Mouse (Mus musculus) adrenal gland, adult (tissue): ENCODE data around the gene Irs1.

Experiments used
- DNase-seq, 2 experiments: peaks; one replicate each; pipeline ENCODE4 v3.0.0; 2022 to 2023; ENCODE audit warnings: low spot score in 1 of 2; ENCODE audit not compliant: inconsistent age in 2 of 2

Gene Irs1

DNA sequence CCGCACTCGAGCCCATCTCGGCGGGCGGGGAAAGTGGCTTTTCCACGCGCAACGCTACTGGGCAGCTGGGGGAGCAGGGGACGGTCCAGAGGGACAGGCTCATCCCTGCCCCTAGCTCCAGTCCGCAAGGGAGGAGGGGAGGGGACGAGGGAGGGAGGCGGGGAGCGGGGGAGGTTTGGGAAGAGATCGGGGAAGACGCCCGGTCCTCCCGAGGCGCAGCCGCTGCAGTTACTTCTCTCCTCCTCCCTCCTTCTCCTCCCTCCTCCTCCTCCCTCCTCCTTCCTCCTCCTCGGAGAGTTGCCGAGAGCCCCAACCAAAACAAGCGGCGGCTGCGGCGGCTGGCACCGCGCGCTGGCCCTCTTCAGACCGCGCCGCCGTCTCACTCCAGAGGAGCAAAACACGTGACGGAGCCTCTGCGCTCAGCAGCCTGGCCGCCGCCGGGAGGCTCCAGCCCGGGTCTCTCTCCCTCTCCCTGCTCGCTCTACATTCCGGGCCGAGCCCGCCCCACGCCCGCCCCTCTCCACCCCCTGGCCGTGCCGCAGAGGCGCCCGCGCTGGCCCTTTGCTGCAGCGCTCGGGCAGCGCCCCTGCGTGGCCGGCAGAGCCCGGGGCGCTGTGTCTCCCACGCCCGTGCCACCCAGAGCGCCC is at the start of gene Irs1:
TSS of gene Irs1 (minus strand) at position 266 of the 647 bp plus-strand sequence.
- peak; percentile 91 to 97 for DNase-seq

DNA sequence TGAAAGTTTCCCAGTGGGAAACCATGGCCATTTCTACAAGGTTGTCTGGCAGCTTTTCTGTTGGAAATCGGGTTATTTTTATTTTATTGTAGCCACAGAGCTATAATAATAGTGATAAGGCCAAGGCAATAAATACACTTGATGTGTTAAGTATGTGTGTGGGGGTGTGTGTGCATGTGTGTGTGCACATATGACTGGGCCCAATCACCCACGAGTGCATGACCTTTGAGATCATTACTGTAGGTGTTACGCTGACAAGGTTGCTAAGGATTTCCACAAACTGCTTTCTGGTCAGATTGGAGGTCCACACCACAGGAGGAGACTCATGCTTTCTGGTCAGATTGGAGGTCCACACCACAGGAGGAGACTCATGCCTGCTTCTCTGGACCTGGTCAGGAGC is 43.3 kb upstream of the Irs1 start:
- DNase-seq: no peak

DNA sequence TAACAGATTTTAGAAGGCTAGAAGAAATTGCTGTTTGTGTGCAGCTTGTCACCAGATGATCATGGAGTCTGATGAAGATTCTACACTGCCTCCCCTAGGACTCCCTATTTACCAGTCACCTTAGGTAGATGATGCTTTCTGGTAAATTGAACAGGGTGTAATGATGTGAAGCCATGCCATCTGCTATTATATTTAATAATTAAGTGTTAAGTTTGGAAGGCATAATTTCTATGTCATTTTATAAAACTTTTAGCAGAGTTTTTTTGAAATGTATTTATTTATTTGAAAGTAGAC is 38.7 kb upstream of the Irs1 start:
- DNase-seq: no peak

DNA sequence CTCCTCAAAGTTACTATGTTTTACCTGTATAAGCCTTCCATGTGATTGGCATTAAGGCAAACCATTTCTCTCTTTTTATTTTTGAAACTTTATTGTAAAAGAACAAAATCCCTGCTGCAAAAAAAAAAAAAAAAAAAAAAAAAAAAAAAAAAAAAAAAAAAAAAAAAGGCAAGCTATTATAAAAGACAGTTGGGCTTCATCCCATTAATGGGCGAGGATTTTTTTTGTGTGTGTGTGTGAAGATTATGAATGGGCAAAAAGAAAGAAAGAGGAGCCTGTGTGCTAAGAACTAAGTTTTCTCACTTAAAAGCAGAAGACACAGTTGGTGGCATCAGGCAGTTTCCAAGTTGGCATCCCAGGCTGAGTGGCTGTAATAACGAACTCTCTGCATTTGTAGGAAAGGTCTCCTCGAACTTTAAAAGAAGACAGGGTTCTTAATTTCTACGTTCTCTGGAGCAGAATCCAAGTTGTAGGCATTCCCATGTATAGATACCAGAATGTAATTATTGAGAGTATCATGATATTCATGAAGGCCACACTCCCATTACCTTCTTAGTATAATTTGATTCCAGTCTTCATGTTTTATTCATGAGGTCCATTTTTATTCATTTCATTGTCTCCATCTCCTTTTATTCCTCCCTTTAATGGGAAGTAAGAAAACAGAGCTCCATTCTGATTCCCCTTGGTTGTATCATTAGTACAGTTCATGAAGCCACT is 38.2 kb upstream of the Irs1 start:
- DNase-seq: no peak

DNA sequence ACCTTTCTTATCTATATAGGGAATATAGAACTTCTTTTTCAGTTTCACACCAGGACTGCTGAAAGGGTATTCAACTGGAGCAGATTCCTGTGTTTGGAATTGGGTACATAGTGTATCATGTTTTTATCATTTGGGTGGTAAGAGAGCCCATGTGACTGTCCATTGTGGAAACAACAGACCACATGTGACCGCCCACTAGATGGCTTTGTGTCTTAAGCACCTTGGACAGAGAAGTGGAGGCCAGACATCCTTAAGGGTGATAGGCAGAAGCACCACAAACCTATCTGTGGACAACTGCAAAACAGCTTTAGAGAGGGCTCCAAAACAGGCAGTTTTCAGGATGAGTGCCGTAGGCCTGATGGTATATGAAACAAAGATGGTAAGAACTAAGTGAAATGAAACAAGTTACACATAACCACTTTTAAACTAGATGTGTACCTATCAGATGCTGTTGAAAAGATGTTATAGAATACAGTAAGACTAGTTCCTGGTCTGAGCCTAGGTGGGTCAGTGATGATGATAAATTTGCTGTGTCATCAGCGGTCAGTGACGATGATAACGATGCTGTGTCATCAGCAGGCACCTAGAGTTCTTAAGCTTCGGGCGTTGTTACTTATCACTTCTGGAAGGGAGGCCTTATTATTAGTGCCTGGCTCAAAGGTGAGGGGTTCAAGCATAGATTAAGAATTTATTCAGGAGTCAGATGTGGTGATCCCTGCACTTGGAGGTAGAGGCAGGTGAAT is 37.0 kb upstream of the Irs1 start:
- no peak for DNase-seq

DNA sequence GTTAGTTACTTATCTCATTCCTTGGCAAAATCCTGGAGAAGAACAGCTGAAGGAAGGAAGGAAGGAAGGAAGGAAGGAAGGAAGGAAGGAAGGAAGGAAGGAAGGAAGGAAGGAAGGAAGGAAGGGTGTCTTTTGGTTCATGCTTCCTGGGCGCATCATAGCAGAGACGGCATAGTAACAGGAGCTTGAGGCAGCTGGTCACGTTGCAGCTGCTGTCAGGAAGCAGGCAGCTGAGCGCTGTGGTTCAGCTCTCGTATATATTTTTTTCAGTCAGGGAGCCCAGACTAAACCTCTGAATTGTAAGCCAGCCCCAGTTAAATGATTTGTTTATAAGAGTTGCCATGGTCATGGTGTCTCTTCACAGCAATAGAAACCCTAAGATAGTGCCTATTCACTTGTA is 34.9 kb upstream of the Irs1 start:
- DNase-seq: no peak

DNA sequence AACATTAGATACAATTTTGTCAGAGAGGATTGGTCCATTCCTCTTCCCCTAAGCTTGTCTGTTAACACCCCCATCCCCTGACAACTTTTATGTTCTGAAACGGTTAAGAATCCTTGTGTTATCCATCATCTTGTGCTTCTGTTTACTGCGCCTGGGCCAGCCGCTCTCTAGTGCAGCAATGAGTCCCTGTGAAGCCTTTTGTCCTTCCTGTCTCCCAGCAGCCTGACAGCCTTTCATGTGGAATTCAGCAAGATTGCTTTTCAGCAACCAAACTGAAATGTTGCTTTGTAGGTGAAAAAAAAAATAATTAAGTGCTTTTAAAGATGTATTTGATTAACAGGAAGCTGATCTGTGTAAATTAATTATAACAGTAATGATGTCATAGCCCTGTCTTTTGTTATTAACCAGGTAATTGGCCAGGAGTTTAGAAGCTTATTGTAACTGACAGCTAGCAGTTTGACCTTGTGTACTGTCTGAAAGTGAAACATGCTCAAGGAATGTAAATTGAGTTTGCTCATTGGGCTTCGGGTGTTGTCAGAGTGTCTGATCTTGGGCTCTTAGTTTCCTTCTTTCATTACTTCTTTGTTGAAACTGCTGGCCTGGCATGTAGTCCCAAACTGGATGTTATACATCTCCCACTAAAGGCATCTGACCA is 33.0 kb upstream of the Irs1 start:
- DNase-seq: peak; percentile 9 to 73

DNA sequence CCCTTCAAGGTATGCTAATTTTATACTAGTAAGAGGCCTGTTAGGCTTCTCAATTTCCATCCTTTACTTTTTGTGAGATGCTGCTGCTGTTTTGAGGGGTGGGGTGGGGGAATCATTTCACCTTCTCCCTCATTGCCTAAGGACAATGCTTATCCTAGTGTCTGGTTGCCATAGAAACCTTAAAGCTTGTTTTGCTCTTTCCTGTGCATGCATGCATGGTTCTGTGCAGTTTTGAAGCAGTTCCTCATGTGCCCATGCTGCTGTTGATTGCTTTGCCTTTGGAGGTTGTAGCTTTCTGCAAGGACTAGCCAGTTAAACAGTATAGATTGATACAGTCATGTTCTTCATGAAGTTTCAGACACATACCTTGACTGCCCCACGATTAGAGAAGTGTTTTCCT is 30.2 kb upstream of the Irs1 start:
- DNase-seq: no peak

DNA sequence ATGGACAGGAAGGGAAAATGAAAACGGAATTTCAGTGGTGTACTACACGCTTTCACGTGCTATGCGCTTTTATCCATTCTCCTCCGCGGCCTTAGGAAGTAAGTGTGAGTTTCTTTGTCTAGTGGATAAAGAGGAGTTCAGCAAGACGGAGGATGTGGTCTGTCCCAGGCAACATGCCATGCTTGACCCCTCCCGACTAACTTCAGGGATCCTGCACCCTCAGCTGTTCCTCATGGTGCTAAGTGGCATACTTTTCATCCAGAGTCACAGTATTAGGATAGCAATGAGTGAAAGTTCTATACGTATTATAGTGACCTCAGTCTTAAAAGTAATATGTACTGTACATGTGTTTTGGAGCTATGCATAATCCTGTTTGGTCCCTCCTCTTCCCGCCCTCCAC is 29.6 kb upstream of the Irs1 start:
- no peak for DNase-seq

DNA sequence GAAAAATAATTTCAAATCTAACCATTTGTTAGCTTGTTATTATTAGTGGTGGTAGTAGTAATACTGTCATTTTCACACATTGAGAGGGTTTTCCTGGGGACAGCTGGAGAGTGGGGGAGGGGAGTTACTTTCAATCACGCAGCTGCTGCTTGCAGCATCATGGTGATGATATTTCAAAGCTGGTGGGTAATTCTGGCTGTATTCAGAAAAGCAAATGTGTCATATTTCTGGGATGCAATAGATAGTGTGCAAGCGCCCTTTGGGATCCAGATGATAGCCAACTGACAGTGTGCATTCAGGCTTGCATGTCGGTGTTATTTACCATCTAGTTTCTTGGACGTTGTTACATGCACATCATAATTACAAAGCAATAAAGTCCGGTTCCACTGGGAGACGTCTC is 29.2 kb upstream of the Irs1 start:
- DNase-seq: no peak

DNA sequence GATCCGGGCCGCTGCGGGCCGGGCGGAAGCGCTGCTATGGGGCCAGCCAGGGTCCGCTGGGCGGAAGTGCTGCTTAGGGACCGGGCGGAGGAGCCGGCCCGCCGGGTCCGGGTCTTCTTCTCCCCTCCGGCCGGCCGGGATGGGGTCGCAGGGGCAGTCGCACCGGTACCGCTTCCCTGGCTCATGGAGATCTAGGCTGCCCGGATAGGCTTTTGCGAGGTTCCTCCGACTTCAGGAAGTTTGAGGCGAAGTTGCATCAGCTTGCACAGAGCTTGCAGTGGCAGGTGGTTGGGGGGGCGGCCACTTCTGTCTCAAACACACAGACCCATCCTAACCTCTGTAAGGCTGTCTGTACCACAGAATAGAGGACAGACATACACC is 25.5 kb upstream of the Irs1 start:
- no peak for DNase-seq

DNA sequence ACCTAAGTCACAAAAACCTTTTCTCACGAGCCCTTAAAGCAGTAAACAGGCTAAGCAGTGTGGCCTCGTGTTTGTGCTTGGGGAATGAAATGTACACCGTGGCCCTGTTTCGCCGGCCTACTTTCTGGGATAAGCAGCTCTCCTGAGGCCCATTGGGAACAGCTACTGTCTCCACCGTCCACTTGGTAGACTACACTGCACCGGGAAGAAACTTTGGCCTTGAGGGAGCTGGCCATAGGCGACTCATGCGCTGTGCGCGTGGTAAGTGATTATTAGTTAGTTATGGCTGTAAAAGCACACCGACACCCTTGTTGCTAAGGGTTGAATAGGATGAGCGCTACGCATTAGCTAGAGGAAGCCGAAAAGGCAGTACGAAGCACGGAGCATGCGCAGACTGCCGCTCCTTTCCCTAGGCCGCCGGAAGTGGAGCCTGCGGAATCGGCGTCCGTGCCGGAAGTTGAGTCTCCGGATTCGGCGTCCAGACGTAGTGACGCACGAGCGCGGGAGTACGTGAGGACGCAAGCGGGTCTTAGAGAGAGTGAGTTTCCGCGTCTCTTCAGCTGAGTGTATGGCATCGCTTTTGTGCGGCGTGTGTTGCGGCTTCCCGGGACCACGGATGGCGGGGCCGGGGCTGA is 25.0 kb upstream of the Irs1 start, which contains the start of gene Rhbdd1:
TSS of gene Rhbdd1 (plus strand) at position 342 of the 635 bp plus-strand sequence.
- peak; percentile 98 to 99 for DNase-seq

DNA sequence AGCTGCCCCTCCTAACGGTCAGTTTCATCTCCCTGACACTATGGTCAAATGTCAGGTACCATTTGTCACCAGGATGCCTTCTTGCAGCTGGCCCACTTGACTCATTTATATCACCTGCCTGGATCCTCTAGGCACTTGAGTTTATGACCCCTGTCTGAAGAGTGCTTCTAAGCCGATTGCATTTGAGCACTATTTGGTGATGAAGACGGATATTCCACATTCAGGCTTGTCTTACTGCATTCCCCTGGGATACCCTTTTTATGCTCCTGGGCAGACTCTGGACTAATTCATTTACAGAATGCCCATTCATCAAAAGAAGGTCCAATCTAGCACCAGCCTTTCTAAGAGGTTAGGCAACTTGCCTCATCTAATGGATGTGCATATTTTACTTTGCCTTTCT is 13.3 kb upstream of the Irs1 start:
- DNase-seq: no peak

DNA sequence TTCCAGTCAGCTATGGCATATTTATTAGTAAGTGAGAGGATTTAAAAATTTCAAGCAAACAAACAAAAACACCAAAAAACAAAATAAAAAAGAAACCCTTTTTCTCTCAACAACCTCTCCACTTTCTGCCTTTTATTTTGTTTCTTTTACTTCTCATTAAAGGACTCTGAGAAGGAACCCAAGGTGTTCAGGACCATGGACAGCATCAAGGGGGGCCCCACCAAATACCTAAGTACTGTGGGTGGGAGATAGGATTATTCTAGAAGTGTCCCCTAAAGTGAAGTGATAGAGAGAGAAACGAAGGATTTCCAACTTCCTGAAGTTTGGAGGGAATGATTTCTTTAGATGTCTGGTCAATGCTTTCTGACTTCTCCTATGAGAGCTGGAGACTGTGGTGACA is 7.4 kb upstream of the Irs1 start:
- DNase-seq: no peak

DNA sequence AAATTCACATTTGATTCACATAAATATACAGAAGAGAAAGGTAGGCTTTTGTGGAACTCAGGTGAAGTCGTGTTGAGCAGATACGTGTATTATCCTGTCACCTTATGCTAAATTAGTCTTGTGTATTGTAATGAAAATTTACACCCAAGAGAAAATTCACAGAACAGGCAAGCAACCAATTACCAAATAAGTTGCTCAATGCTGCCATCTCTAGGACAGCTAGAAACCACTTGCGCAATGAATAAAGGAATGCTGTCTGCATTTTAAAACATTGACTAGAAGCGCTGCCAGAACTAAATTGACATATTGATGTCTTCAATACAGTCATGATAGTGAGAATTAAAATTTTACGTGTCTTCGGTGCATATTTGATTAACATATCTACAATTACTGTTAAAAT is 2.9 kb upstream of the Irs1 start:
- peak in 1 of 2 experiments; percentile 84 for DNase-seq

DNA sequence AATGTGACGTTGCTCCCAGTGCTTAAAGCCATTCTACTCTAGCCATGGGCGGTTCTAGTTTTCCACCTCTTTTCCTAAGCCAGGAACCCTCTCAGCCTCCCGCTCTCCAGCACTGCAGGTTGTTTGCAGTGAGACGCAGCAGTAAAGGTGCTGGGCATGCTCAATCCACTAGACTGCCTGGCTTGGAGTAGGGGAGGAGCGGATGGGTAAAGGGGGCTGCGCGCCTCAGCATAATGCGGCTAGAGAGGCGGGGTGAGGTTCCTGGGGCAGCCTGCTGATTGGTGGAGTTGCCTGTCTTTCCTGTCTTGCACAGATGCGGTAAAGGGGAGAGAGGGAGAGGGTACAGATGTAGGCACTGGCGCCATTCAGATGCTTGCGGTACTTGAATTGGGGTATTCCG is 1.6 kb upstream of the Irs1 start:
- DNase-seq: peak; percentile 51 to 73

DNA sequence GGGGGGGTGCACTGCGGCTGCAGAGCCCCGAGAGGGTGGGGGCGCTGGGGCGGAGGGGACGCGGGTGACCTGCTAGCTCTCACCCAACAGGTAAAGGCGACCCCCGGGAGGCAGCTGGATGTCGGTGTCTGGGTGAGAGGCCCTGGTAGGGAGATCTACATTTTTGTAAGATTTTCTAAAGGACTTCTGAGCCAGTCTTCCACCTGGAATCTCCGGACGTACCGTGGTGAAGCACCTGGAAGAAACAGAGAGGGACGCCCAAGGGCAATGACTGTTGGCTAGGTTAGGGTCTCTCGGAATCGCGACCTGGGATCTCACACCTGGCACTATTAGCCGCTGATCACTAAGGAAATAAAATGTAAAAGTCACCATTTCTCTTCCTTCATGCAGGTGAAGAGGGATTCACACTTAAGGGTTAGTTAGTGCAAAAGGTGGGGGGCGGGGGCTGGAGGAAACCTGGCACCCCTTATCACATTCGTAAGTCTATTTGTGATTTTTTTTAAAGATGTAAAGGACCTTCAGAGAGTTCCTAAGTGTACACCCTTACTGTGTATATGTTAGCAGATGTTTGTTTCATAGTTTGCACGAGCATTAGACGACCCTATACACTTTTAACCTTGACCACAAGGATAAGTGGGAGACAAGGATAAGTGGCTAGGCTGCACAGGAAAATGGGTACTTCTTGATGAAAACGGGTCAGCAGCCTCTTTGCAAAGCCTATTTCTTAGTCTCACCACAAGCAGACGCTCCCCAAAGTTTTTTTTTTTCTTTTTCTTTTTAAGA is 905 bp upstream of the Irs1 start:
- DNase-seq: peak in 1 of 2 experiments; percentile 31

DNA sequence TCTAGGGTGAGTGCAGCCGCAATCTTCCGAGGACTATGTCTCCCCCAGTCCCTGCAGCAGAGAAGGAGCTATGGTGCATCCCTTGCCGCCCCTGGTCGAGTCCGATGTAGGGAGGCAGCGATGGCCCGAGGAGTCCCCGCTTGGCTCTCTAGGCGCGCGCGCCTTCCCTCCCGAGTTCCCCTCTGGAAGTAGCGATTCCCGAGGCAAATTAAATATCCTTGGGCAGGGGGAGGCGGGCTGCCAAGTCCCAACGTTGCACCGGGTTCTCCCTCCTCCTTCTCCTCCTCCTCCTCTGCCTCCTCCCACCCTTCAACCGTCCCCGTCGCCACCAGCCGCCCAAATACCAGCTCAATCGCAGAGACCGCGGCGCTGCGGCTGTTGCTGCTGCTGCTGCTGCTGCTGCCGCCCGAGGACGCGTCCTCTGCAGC is 479 bp downstream of the Irs1 start:
- DNase-seq: peak; percentile 87 to 96

DNA sequence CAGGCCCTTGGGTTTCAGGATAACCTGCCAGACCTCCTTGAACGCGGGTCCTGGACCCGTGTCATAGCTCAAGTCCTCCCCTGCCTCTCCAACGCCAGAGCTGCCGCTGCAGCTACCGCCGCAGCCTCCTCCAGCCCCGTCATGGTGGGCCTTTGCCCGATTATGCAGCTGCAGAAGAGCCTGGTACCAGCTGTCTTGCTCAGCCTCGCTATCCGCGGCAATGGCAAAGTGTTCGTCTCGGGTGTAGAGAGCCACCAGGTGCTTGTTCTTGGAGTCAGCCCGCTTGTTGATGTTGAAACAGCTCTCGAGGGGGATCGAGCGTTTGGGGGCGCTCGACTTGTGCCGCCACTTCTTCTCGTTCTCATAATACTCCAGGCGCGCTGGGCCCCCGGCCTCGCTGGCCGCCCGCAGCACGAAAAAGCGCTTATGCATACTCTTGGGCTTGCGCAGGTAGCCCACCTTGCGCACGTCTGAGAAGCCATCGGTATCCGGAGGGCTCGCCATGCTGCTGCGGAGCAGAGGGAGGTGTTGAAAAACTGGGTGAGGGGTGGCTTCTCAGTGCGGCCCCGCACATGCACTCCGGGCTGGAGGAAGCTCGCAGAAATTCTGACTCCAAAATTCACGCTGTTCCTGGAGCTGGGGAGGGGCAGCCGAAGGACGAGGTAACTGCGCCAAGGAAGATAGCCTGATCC is 1.1 kb downstream of the Irs1 start:
- peak; percentile 63 to 88 for DNase-seq
